10 mouse cellular contexts compared by ENCODE assay signal in genomic region chr3:7755445-7755844, GRCm38 (mm10).
DNase-seq lines count a peak whose midpoint lies in the region; ATAC-seq and TF ChIP-seq lines count a peak whose summit lies in the region.
"Had no signal": no experiment of that assay in that cellular context is flagged by ENCODE, and none has a peak within 500 bp of the region (broad histone marks: within the 10 kb centered on the region; RNA-seq: fewer than 3 reads in every experiment).

No protein-coding gene starts in this region.

- H3K4me2 ChIP-seq in heart, embryonic 16.5 days (ENCODE audit: low read depth, low read length): no peak overlapping the region
- H3K4me2 ChIP-seq: forebrain, embryonic 15.5 days had no signal

- no peaks in the 10 kb centered on the region for H3K9me3 ChIP-seq in heart, embryonic 16.5 days (replicated peaks; ENCODE audit: control insufficient read depth, low read length)
- H3K9me3 ChIP-seq: forebrain, embryonic 15.5 days had no signal

- H3K36me3 ChIP-seq in heart, embryonic 16.5 days (ENCODE audit: control insufficient read depth, insufficient read depth): no peaks in the 10 kb centered on the region
- H3K36me3 ChIP-seq: forebrain, embryonic 15.5 days had no signal

- TF ChIP-seq POLR2A in lung, adult 2 months (IDR thresholded peaks at IDR 0.05; ENCODE audit: borderline replicate concordance, extremely low read depth, low read depth, low read length): no peak

- no peak for TF ChIP-seq CTCF in lung, adult 2 months (IDR thresholded peaks at IDR 0.05; ENCODE audit: insufficient read depth, low read length)

- ATAC-seq in heart, embryonic 16.5 days (replicated peaks; ENCODE audit: extremely low read depth, insufficient read depth, low FRiP score): peak; percentile 86
- ATAC-seq: forebrain, embryonic 15.5 days had no signal

- H3K27me3 ChIP-seq in heart, embryonic 16.5 days (ENCODE audit: control insufficient read depth, insufficient read depth, low read length): no peaks in the 10 kb centered on the region
- H3K27me3 ChIP-seq: forebrain, embryonic 15.5 days had no signal

- H3K4me1 ChIP-seq in lung, adult 2 months (ENCODE audit: control insufficient read depth, insufficient read depth, low read length): no peaks in the 10 kb centered on the region
- H3K4me1 ChIP-seq in heart, embryonic 16.5 days (ENCODE audit: control insufficient read depth, insufficient read depth, low read length): peaks cover 7% of the 10 kb centered on the region; the same call in 1 of the 2 replicates
- H3K4me1 ChIP-seq: forebrain, embryonic 15.5 days had no signal

- DNase-seq in cerebellum, postnatal 10 days: peak; percentile 38 to 47
- DNase-seq in cerebellum, adult 9-10 months: no peak
- DNase-seq in lung, adult 18-20 months: peak; percentile 11 to 15
- DNase-seq in lung, adult 2 months: no peak
- DNase-seq in lung, postnatal 36 days: peak; percentile 48
- no peak for DNase-seq in thymus, postnatal 10 days (ENCODE audit: low spot score in 2 of 2)
- DNase-seq in urinary bladder, postnatal 25 days (ENCODE audit: low spot score): no peak
- DNase-seq: B cell, adult 2 months had no signal

- no peak overlapping the region for H3K27ac ChIP-seq in heart, embryonic 16.5 days (ENCODE audit: low read length)
- H3K27ac ChIP-seq: forebrain, embryonic 15.5 days had no signal

- 19% methylated on average over 4 of the region's 4 CpGs for WGBS in lung, adult 2 months
- WGBS in heart, embryonic 16.5 days: 8% methylated on average over 4 of the region's 4 CpGs

- no peak overlapping the region for H3K9ac ChIP-seq in heart, embryonic 16.5 days (ENCODE audit: low read length)
- H3K9ac ChIP-seq: forebrain, embryonic 15.5 days had no signal

- no peak overlapping the region for H3K4me3 ChIP-seq in lung, adult 2 months (replicated peaks; ENCODE audit: extremely low read depth, low read depth, low read length)
- H3K4me3 ChIP-seq in heart, embryonic 16.5 days (ENCODE audit: low read length): no peak overlapping the region
- H3K4me3 ChIP-seq: forebrain, embryonic 15.5 days had no signal

Comparison
In these comparisons a context has a peak if more than half of its experiments do, and no peak if none do; other contexts are left out.
1. DNase-seq: peak in cerebellum, postnatal 10 days (2 of 2), lung, adult 18-20 months (2 of 2) and lung, postnatal 36 days (single experiment); none in cerebellum, adult 9-10 months (single experiment), lung, adult 2 months (single experiment), thymus, postnatal 10 days (0 of 2) and urinary bladder, postnatal 25 days (single experiment).